Mouse (Mus musculus) monocyte, adult 2 months (primary cell): ENCODE results near the gene Arhgap28.

Source experiments
- DNase-seq, 2 experiments: peaks; one replicate each; pipeline ENCODE4 v3.0.0; 2022; ENCODE audit warnings: low spot score in 2 of 2, low read depth in 1 of 2

Arhgap28 gene

GRCm38 (mm10) chr17:67993371-67994045, 10.4 kb downstream of the Arhgap28 start:
- DNase-seq: no peak

DNA sequence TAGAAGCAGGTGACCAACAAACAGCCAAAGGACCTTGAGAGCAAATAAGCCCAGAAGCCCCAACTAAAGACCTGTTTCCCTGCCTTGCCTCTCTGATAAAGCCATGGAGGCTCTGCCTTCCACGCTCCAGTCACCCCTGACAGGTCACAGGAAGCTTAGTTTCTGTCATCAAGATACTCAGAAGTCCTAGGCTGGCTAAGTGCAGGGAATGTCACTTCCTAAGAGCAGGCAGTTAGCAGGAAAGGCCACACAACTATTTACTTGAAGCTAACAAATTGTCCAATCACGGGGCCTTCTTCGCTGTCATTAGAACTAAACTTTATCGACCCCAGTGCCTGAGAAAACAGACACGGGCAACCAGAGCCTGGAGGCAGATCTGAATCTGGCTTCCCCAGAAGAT, 14.2 kb downstream of the Arhgap28 start:
- no peak for DNase-seq

GRCm38 (mm10) chr17:67988920-67989621, 14.8 kb downstream of the Arhgap28 start:
- DNase-seq: no peak

GRCm38 (mm10) chr17:67985532-67985931, 18.4 kb downstream of the Arhgap28 start:
- DNase-seq: no peak

- DNase-seq: no peak
These were observed 23.3 kb downstream of the Arhgap28 start for GRCm38 (mm10) chr17:67980573-67980972.

DNA sequence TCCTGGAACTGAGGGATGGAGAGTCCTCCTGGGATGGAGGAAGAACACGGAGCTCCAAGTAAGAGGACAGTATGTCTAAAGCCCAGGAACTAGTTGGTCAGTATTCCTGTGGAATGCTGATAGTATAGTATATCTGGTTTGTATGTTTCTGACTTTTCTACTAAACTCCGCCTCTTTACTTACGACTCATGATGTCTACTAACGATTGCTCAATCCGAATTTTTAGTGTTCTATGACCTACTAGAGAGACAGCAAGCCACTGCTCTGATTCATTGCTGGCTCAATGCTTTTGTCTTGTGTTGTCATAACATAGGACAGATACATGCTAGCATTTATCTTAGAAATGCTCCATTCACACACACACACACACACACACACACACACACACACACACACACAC, 24.7 kb downstream of the Arhgap28 start:
- no peak for DNase-seq

DNA sequence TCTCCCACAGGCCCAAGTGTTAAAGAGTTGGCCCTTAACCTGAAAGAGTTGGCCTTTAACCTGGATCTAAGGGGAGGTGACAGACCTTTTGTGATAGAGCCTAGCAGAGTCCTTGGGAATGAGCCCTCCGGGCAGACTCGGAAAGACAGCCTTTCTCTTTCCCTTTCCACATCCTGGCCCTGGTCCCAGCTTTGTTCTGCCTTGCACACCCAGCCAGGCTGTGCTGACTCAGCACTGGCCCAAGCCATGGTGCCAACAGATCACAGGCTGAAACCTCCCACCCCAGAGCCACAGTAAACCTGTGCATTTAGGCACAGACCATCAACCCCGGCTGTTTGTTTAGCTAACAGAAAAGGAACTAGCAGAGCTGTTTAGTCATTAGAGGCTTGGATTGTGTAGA, 25.1 kb downstream of the Arhgap28 start:
- DNase-seq: no peak

DNA sequence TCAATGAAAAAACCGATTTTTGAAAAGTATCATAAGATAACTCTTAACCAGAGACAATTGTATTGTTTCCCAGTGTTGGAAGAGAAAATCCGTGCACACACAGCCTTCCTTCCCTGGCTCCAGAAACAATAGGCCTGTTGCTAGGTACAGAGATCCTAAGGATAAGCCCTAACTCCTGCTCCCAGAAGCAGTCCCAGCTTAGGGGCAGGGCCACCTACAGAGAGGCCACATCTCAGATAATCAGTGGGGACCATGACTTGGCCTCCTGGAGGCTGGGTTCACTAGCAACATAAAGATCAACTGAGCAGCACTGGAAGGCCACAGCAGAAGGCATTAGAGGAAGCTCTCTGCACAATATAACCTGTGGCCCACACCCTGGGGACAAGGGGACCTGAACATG, 27.5 kb downstream of the Arhgap28 start:
- DNase-seq: no peak

DNA sequence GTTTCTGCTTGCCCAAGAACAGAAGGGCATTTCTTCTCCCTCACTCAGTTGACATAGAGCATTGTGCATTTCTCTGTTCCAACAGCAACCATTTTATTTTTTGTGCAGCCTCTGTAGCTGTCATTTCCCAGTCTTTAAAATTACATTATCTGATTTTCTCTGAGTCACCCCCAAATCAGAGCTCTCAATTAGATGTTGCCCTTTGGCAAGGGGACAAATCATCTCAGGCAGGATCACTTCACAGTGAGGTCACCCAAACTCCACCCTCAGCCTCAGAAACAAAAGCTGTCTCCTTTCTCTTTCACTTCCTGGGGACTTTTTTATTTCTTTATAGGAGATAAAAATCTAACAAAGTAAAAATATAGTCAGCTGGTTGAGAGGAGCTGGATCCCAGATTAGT, 27.9 kb downstream of the Arhgap28 start:
- no peak for DNase-seq

GRCm38 (mm10) chr17:67974679-67975078, 29.2 kb downstream of the Arhgap28 start:
- no peak for DNase-seq

- no peak for DNase-seq
These were observed 36.9 kb downstream of the Arhgap28 start for GRCm38 (mm10) chr17:67966853-67967540.

DNA sequence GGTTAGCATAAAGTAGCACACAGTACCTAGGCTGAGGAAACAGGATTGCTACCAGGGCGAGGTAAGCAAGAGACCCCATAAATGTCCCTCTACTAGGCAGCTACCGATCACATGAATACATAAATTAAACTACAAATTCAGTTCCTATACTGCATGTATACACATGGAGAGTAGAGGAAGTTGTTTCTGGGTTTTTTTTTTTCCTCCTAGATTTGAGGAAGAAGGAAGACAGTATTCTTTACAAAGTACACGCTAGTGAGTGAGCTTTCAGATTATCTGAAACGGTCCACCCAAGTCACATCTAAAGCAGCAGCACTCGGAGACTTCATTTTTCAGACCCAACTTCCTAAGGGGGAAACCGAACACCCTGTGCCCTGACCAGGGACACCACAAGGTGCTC, 41.1 kb downstream of the Arhgap28 start:
- no peak for DNase-seq

DNA sequence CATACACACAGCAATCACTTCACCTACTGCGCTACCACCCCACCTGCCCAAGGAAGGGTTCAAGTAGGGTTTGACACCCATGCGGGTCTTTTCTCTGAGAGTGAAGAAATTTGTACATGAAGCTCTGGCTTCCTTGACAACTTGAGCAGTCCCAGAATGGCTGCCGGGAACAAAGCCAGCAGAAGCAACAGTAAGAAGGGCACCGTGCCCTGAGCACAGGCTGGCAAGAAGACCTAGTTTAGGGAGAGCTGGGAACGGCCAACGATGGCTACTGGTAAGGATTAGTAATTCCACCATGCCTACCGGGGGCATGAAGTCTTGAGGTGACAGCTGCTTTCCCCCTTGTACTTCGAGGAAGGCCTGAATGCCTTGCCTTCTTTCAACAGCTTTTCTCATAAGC, 41.9 kb downstream of the Arhgap28 start:
- DNase-seq: no peak

DNA sequence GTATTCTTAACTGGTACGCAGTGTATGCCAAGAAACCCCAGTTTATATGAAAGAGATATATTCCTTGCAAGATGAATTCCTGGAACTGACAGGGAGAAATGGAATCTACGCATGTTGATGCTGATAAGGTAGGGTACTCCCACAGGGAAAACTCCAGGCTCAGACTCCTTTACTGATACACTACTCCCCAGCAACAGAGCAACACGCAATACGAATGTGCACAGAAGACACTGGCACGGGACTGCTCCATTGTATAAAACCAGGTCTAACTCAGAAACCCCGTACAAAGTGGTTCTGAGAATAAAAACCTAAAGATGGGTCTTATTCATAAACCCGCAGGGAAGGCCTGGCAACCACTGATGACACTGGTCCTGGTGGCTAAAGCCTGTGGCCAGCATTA, 45.0 kb downstream of the Arhgap28 start:
- DNase-seq: no peak

- no peak for DNase-seq
These were observed 46.3 kb downstream of the Arhgap28 start for GRCm38 (mm10) chr17:67957603-67958002.

DNA sequence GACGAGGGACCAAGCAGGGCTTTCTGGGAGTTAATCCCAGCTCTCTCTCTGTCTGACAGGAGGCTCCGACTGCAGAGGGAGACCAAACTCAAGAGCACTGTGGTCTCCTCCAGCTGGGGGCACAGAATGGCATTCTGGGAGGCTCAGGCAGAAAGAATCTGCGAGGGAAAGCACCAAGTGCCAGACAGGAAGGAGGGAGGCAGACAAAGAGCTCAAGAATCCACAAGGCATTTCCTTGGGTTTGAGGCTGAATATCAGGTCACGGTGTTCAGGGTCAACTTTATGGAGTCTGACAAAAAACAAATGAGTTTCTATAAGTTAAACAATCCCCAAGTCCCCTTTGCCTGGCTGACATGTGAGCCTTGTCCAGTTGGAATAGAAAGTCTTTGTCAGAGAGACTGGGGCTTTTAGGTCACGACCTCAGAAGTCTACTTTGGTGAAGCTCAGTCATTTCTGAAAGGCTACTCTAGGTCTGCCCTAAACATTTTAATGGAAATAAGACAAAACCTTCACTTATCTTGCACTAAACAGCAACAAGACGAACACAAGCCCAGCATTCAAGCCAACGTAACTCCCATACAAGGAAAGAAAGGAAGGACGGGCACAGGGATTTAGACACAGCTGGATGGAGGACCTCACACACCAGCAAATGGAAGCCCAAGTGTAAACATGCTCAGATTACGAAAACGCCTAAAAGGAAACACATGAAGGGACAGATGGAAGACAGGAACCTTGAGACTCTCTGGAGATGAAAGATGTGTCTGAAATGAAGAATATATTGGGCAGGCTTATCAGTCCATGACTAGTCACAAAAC, 47.8 kb downstream of the Arhgap28 start:
- DNase-seq: no peak

- DNase-seq: no peak
These were observed 49.0 kb downstream of the Arhgap28 start for GRCm38 (mm10) chr17:67954961-67955360.

GRCm38 (mm10) chr17:67950523-67951213, 53.3 kb downstream of the Arhgap28 start:
- no peak for DNase-seq

- DNase-seq: no peak
These were observed 55.3 kb downstream of the Arhgap28 start for GRCm38 (mm10) chr17:67948601-67949000.

DNA sequence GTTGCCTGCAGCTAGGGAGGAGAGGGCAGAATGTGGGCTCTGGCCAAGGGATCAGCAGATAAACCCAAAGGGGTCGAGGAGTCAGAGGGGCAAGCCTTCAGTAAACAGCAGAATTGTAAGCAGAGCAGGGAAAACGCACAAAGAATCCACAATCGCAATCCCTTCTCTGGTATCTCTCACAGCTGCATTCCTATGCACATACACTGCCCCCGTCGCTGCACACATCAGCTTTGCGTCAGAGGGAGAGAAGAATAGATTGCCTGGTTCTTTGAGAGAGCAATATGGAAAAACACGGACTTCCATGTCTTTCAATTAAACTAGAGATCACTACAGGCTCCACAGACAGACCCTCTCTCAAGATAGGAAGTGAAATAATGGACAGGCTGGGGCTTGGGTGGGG, 58.5 kb downstream of the Arhgap28 start:
- DNase-seq: no peak

DNA sequence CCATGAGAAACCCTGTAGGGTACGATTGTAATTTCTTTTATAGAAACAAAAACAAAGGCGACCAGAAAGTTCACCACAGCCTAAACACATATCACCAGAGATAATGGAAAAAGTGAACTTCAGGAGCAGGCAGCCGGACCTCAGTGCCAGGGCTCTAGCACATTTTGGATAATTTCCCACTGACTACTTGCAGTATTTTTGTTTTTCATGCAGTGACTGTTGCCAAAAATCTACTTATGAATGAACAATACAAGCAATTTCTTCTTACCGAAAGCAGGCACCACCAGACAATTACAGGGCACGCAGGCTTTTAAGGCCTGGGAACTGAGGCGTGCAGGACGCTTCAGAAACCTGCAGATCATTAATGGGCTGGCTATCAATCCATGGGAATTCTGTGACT, 59.7 kb downstream of the Arhgap28 start:
- no peak for DNase-seq
